Mouse (Mus musculus) bone marrow macrophage, adult 2 months (primary cell): ENCODE results near the gene Tmem8b.

ENCODE experiments used
- CTCF ChIP-seq: IDR thresholded peaks from 2 replicates; pipeline ENCODE4 v1.5.1; 2012; ENCODE audit warnings: low read depth, mild to moderate bottlenecking, low read length, moderate library complexity
- POLR2A ChIP-seq: IDR thresholded peaks from 2 replicates; pipeline ENCODE4 v1.6.1; 2012; ENCODE audit warnings: mild to moderate bottlenecking, low read depth, low read length, borderline replicate concordance

- TF ChIP-seq POLR2A (no peak), CTCF (no peak)
Measured at GRCm38 (mm10) chr4:43726995-43727394, 58.2 kb downstream of the Tmem8b start, which contains the start of gene Hrct1.
